Mouse (Mus musculus): ENCODE measurements around the gene Ccdc121. TPM values are rescaled to one million over a fixed set of nuclear protein-coding genes. Genes with fewer than 3 reads are reported as not detected.

The Ccdc121 gene
- total and polyA plus RNA-seq, 3 experiments, result 0.05 TPM; not detected in 2

DNA sequence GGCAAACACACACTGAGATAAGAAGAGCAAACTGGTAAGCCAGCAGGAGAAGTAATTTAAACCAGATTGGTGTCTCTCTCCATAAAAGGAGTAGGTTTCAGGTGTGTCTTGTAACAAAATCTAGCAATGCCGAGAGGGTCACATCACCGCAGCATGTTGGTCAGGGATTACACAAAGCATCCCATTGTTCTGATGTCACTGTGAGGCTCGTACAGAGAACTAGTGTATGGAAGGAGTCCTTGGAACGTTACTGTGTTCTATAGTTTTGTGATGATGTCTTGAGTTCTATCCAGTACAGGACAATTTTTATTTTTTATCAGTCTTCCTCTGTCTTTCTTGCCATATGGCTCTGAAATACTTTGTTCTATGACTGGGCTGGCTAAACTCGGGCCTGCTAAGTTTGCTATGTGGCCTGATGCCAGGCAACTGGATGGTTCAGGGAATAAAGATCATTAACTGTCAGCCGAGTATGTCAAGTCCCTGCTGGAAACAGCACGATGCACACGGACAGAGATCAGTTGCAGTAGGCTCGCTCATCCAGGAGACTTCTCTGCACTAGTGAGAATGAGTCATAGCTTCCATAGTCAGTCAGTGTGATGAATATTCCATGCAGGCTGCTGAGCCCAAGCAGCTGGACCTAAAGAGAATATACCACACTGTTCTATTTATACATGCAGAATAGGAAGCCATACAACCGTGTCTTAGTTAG, 24.1 kb upstream of the Ccdc121 start:
- TF ChIP-seq TAL1 (conservative IDR thresholded peaks at IDR 0.05; ENCODE audit: low read depth, low read length), result no peak
- no peak for TF ChIP-seq GATA1 (IDR thresholded peaks at IDR 0.05; ENCODE audit: borderline replicate concordance, low read length)
- no peak for TF ChIP-seq POLR2AphosphoS5 (IDR thresholded peaks at IDR 0.05; ENCODE audit: insufficient replicate concordance, low read depth, low read length)
- no peak for TF ChIP-seq GATA2 (IDR thresholded peaks at IDR 0.05; ENCODE audit: borderline replicate concordance, low read depth, low read length)
- TF ChIP-seq CTCF (IDR thresholded peaks at IDR 0.05; ENCODE audit: low read depth, low read length), result no peak
- no peak for DNase-seq (ENCODE audit: low spot score)
- no peaks in the 10 kb centered on the region for H3K4me1 ChIP-seq (ENCODE audit: insufficient read depth, low read depth, low read length)

DNA sequence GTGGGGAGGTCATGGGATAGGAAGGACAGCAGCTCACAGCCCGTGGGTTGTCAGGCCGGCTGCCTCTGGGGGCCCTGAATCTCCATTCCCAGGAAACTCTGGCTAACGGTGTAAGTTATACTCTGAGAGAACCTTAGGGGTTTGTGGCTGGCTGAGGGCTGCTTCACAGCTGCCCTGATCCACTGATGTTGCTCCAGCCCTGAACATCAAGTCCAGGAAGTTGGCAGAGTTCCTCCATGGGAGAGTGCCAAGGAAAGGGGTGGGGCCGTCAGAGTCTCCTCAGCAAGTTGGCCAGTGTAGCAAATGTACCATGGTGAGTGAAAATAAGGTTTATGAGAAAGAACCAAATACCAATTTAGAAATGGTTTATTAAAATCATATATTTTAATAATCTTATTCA, 18.1 kb upstream of the Ccdc121 start:
- DNase-seq (ENCODE audit: low spot score) (no peak), ATAC-seq (ENCODE audit: extremely low read depth, insufficient number of reproducible peaks, low FRiP score, poor library complexity, severe bottlenecking) (no peak)
- Histone ChIP-seq H3K9me3 (replicated peaks) (no peaks in the 10 kb centered on the region), H3K4me1 (ENCODE audit: insufficient read depth, low read depth, low read length) (no peaks in the 10 kb centered on the region), H3K36me3 (replicated peaks) (no peaks in the 10 kb centered on the region), H3K4me3 (ENCODE audit: low read depth, low read length) (no peak overlapping the region), H3K27me3 (ENCODE audit: insufficient read depth, low read length) (peaks cover 3% of the 10 kb centered on the region)
- no peak for TF ChIP-seq TAL1 (conservative IDR thresholded peaks at IDR 0.05; ENCODE audit: low read depth, low read length)
- no peak for TF ChIP-seq CTCF (IDR thresholded peaks at IDR 0.05; ENCODE audit: low read depth, low read length)
- no peak for TF ChIP-seq GATA2 (IDR thresholded peaks at IDR 0.05; ENCODE audit: borderline replicate concordance, low read depth, low read length)
- no peak for TF ChIP-seq GATA1 (IDR thresholded peaks at IDR 0.05; ENCODE audit: borderline replicate concordance, low read length)
- no peak for TF ChIP-seq POLR2AphosphoS5 (IDR thresholded peaks at IDR 0.05; ENCODE audit: insufficient replicate concordance, low read depth, low read length)

More for the DNA sequence above, 24.1 kb upstream of the Ccdc121 start:
- peaks cover 6% of the 10 kb centered on the region; the same call in 1 of the 2 replicates for H3K27me3 ChIP-seq (ENCODE audit: insufficient read depth, low read length)
- no peaks in the 10 kb centered on the region for H3K9me3 ChIP-seq (replicated peaks)
- no peak for ATAC-seq (ENCODE audit: extremely low read depth, insufficient number of reproducible peaks, low FRiP score, poor library complexity, severe bottlenecking)
- no peak overlapping the region for H3K4me3 ChIP-seq (ENCODE audit: low read depth, low read length)
- no peaks in the 10 kb centered on the region for H3K36me3 ChIP-seq (replicated peaks)

DNA sequence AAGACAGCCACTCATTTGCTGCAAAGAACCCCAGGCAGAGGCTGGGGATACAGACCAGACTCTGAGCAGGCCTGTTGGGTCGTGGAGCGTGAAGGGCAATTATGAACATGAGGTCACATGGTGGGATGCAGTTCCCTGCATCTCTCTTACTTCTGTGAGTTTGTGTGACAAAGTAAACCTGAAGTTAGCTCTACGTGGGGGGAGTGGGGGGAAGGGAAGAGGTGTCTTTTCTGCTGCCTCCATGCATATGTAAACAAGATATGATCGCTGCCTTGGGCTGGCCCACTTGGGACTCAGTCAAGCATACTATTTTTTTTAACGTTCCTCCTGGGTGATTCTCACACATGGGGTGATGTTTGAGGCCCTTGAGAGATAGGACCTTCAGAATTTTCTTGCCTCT, 14.7 kb upstream of the Ccdc121 start:
- no peak for DNase-seq (ENCODE audit: low spot score)
- no peaks in the 10 kb centered on the region for H3K36me3 ChIP-seq (replicated peaks)
- TF ChIP-seq GATA1 (IDR thresholded peaks at IDR 0.05; ENCODE audit: borderline replicate concordance, low read length), result no peak
- no peak for TF ChIP-seq CTCF (IDR thresholded peaks at IDR 0.05; ENCODE audit: low read depth, low read length)
- TF ChIP-seq TAL1 (conservative IDR thresholded peaks at IDR 0.05; ENCODE audit: low read depth, low read length), result no peak
- no peak for TF ChIP-seq POLR2AphosphoS5 (IDR thresholded peaks at IDR 0.05; ENCODE audit: insufficient replicate concordance, low read depth, low read length)
- no peak for TF ChIP-seq GATA2 (IDR thresholded peaks at IDR 0.05; ENCODE audit: borderline replicate concordance, low read depth, low read length)
- ATAC-seq (ENCODE audit: extremely low read depth, insufficient number of reproducible peaks, low FRiP score, poor library complexity, severe bottlenecking), result no peak
- H3K4me1 ChIP-seq (ENCODE audit: insufficient read depth, low read depth, low read length), result no peaks in the 10 kb centered on the region
- H3K27me3 ChIP-seq (ENCODE audit: insufficient read depth, low read length), result peaks cover 3% of the 10 kb centered on the region
- H3K9me3 ChIP-seq (replicated peaks), result no peaks in the 10 kb centered on the region
- no peak overlapping the region for H3K4me3 ChIP-seq (ENCODE audit: low read depth, low read length)

DNA sequence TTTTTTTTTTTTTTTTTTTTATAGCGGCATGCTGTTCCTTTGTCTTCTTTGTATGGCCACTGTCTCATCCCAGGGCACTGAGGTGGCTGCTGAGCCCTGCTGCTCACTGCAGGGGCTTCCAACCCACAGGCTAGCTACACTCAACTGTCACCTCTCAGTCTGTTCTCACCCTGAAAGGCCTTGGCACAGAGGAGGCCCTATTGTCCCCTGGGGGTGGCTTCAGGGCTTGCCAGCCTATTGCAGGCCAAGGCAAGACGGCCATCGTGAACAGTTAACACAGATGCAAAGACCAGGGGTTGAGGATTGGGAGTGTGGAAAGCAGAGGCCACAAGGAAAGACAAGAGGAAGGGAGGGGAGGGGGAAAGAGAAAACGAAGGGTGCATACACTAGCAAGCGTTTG, 12.6 kb upstream of the Ccdc121 start:
- Histone ChIP-seq H3K36me3 (replicated peaks) (no peaks in the 10 kb centered on the region), H3K27me3 (ENCODE audit: insufficient read depth, low read length) (peaks cover 3% of the 10 kb centered on the region), H3K9me3 (replicated peaks) (no peaks in the 10 kb centered on the region), H3K4me1 (ENCODE audit: insufficient read depth, low read depth, low read length) (no peaks in the 10 kb centered on the region), H3K4me3 (ENCODE audit: low read depth, low read length) (no peak overlapping the region)
- ATAC-seq (ENCODE audit: extremely low read depth, insufficient number of reproducible peaks, low FRiP score, poor library complexity, severe bottlenecking) (no peak), DNase-seq (ENCODE audit: low spot score) (no peak)
- TF ChIP-seq GATA2 (IDR thresholded peaks at IDR 0.05; ENCODE audit: borderline replicate concordance, low read depth, low read length) (no peak), GATA1 (IDR thresholded peaks at IDR 0.05; ENCODE audit: borderline replicate concordance, low read length) (no peak), CTCF (IDR thresholded peaks at IDR 0.05; ENCODE audit: low read depth, low read length) (no peak), TAL1 (conservative IDR thresholded peaks at IDR 0.05; ENCODE audit: low read depth, low read length) (no peak), POLR2AphosphoS5 (IDR thresholded peaks at IDR 0.05; ENCODE audit: insufficient replicate concordance, low read depth, low read length) (no peak)

DNA sequence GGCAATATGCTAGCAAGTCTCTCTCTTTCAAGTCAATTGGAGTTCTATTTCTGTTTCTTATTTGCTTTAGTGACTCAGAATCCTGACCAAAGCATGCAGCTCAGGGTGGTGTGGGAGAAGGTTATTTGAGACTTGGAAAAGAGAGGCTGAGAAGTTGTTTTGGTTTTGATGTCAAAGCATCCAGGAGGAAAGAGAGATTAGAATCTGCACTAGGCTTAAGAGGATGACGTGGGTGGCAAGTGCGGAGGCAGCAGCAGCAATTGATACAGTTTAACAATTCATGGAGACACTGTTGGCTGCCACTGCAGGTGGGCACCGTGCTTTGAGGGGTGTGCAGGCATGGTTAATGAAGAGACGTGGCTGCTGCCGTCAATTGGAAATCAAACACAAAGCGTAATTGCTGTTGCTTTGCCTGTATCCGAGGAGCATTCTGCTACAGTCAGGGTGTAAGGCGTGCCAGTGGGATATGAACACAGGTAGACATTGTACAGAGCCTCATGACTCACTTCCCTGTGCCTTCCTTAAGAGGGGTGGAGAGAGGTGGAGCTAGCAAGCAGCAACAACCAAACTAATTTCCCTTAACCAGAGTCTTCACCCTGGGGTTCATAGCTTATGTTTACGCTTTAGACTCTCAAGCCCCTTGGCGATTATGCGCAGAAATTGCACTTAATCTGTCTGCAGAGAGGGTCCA, 10.3 kb upstream of the Ccdc121 start:
- ATAC-seq (ENCODE audit: extremely low read depth, insufficient number of reproducible peaks, low FRiP score, poor library complexity, severe bottlenecking) (no peak), DNase-seq (ENCODE audit: low spot score) (no peak)
- H3K27me3 ChIP-seq (ENCODE audit: insufficient read depth, low read length), result peaks cover 3% of the 10 kb centered on the region; the same call in 1 of the 2 replicates
- no peaks in the 10 kb centered on the region for H3K36me3 ChIP-seq (replicated peaks)
- H3K4me3 ChIP-seq (ENCODE audit: low read depth, low read length), result no peak overlapping the region
- no peaks in the 10 kb centered on the region for H3K4me1 ChIP-seq (ENCODE audit: insufficient read depth, low read depth, low read length)
- no peaks in the 10 kb centered on the region for H3K9me3 ChIP-seq (replicated peaks)
- no peak for TF ChIP-seq GATA2 (IDR thresholded peaks at IDR 0.05; ENCODE audit: borderline replicate concordance, low read depth, low read length)
- no peak for TF ChIP-seq GATA1 (IDR thresholded peaks at IDR 0.05; ENCODE audit: borderline replicate concordance, low read length)
- no peak for TF ChIP-seq TAL1 (conservative IDR thresholded peaks at IDR 0.05; ENCODE audit: low read depth, low read length)

DNA sequence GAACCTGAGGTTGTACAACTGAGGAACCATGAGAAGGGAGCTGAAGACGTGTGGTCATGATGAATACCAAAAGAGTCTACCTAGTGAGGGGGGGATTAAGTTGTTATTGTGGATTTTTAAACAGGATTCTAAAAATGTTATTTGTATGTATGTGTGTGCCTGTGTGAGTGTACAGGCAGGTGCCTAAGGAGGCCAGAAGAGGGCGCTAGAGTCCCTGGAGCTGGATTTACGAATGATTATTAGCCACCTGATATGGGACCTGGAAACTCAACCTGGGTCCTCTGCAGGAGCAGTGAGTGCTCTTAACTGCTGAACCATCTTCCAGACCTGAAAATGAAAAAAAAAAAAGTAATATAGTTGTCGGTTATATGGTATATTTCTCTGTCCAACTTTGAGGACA, 7.9 kb upstream of the Ccdc121 start:
- H3K27me3 ChIP-seq (ENCODE audit: insufficient read depth, low read length), result no peaks in the 10 kb centered on the region
- ATAC-seq (ENCODE audit: extremely low read depth, insufficient number of reproducible peaks, low FRiP score, poor library complexity, severe bottlenecking) (no peak), DNase-seq (ENCODE audit: low spot score) (no peak)
- H3K4me1 ChIP-seq (ENCODE audit: insufficient read depth, low read depth, low read length), result no peaks in the 10 kb centered on the region
- no peak overlapping the region for H3K4me3 ChIP-seq (ENCODE audit: low read depth, low read length)
- TF ChIP-seq POLR2AphosphoS5 (IDR thresholded peaks at IDR 0.05; ENCODE audit: insufficient replicate concordance, low read depth, low read length) (no peak), CTCF (IDR thresholded peaks at IDR 0.05; ENCODE audit: low read depth, low read length) (0 out of 2 replicates have a peak, but pooled peaks have one; percentile 9)
- H3K36me3 ChIP-seq (replicated peaks), result no peaks in the 10 kb centered on the region
- no peaks in the 10 kb centered on the region for H3K9me3 ChIP-seq (replicated peaks)
